Mouse (Mus musculus) ES-E14 (cell line): ENCODE results near the gene Phactr2. TPM values are rescaled to one million over a fixed set of nuclear protein-coding genes. Genes with fewer than 3 reads are reported as not detected.

ENCODE experiments used
- DNase-seq: peaks from one replicate; pipeline ENCODE4 v3.0.0-alpha.2; 2013; ENCODE audit warnings: low read depth, low spot score
- H3K27ac ChIP-seq: 2 replicates; pipeline ENCODE4 v1.5.1; 2012; ENCODE audit warnings: low read depth, mild to moderate bottlenecking, low read length, moderate library complexity, mixed read lengths; ENCODE audit not compliant: poor library complexity, insufficient read depth, severe bottlenecking
- H3K36me3 ChIP-seq: 2 replicates; pipeline ENCODE4 v1.6.1; 2012; ENCODE audit warnings: mild to moderate bottlenecking, low read length, moderate library complexity, mixed read lengths; ENCODE audit not compliant: control insufficient read depth, poor library complexity, insufficient read depth, severe bottlenecking
- H3K4me1 ChIP-seq, 2 experiments: fragments of 150-350 bp in 1 of 2; sonication (generic) in 1 of 2; 2 replicates each; pipeline ENCODE4 v1.6.1; 2012; ENCODE audit warnings: low read length in 2 of 2, mild to moderate bottlenecking in 1 of 2, mixed read lengths in 1 of 2; ENCODE audit not compliant: control insufficient read depth in 2 of 2, insufficient read depth in 2 of 2, poor library complexity in 1 of 2
- H3K4me3 ChIP-seq, 2 experiments: fragments of 150-350 bp in 1 of 2; sonication (generic) in 1 of 2; 2 replicates each; pipeline ENCODE4 v1.5.1; 2012; ENCODE audit warnings: low read length in 2 of 2, low read depth in 1 of 2, mild to moderate bottlenecking in 1 of 2, mixed read lengths in 1 of 2; ENCODE audit not compliant: insufficient read depth in 1 of 2, poor library complexity in 1 of 2, severe bottlenecking in 1 of 2
- H3K9ac ChIP-seq: 2 replicates; pipeline ENCODE4 v1.6.1; 2012; ENCODE audit warnings: low read depth, mild to moderate bottlenecking, low read length, mixed read lengths; ENCODE audit not compliant: poor library complexity, insufficient read depth, severe bottlenecking
- H3K9me3 ChIP-seq: fragments of 150-350 bp; sonication (generic); 2 replicates; pipeline ENCODE4 v1.6.1; 2012; ENCODE audit warnings: low read depth, mild to moderate bottlenecking, low read length; ENCODE audit not compliant: control insufficient read depth, insufficient read depth
- CHD2 ChIP-seq: IDR thresholded peaks from 2 replicates; pipeline ENCODE4 v1.6.1; 2014; ENCODE audit warnings: mild to moderate bottlenecking, low read depth, low read length, inconsistent platforms
- HCFC1 ChIP-seq: IDR thresholded peaks from 2 replicates; pipeline ENCODE4 v1.6.1; 2012; ENCODE audit warnings: low read length, inconsistent platforms, borderline replicate concordance; ENCODE audit not compliant: insufficient read depth
- MAFK ChIP-seq: IDR thresholded peaks from 2 replicates; pipeline ENCODE4 v1.6.1; 2014; ENCODE audit warnings: mild to moderate bottlenecking, low read depth, low read length, inconsistent platforms; ENCODE audit not compliant: insufficient read depth
- ZC3H11A ChIP-seq: IDR thresholded peaks from 2 replicates; pipeline ENCODE4 v1.6.1; 2012; ENCODE audit warnings: low read depth, mild to moderate bottlenecking, inconsistent platforms, low read length, borderline replicate concordance
- ZNF384 ChIP-seq: IDR thresholded peaks from 2 replicates; pipeline ENCODE4 v1.6.1; 2012; ENCODE audit warnings: low read depth, low read length, inconsistent platforms
- in situ Hi-C, 2 experiments: fragments of 600-800 bp; cut with MboI; formaldehyde crosslinking; loops; one replicate each; pipeline ENCODE4 v1.15.1; 2025; ENCODE audit warnings: low sequenced_read_pairs in 2 of 2, inconsistent platforms in 1 of 2; ENCODE audit not compliant: unreplicated experiment in 2 of 2
- total RNA-seq: library from RNA; depleted of rRNA; stranded (reverse); fragments of 300-350 nt; gene quantifications from 2 replicates; pipeline ENCODE4 v1.2.3, GENCODE M21; 2012

The Phactr2 gene
- total RNA-seq, 1 experiment, result 2.2 TPM

DNA sequence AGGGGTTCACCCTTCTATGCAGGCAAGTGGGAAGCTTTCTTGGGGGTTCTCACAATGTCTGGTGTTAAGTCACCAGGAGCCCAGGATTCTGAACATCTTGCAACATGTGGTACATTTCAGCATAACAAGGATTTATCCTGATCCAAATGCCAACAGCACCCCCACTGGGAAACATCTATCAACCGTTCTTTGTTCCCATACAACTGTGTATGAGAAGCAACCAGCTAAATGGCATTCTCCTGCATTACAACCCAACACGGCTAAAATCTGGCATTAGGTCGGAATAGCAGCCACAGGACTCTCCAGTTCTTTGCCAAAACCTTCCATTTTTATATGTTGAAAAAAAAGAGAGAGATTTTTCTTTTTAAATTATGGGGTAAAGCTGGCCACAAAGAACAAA lies 264.7 kb downstream of the Phactr2 start:
- Histone ChIP-seq H3K9me3 (no peaks in the 10 kb centered on the region), H3K4me3 (no peak overlapping the region), H3K27ac (no peak overlapping the region), H3K36me3 (no peaks in the 10 kb centered on the region), H3K9ac (no peak overlapping the region), H3K4me1 (no peaks in the 10 kb centered on the region)
- TF ChIP-seq CHD2 (no peak), HCFC1 (no peak), ZNF384 (no peak), ZC3H11A (no peak), MAFK (no peak)
- DNase-seq, result no peak
- in situ Hi-C loops, result no loop called here

DNA sequence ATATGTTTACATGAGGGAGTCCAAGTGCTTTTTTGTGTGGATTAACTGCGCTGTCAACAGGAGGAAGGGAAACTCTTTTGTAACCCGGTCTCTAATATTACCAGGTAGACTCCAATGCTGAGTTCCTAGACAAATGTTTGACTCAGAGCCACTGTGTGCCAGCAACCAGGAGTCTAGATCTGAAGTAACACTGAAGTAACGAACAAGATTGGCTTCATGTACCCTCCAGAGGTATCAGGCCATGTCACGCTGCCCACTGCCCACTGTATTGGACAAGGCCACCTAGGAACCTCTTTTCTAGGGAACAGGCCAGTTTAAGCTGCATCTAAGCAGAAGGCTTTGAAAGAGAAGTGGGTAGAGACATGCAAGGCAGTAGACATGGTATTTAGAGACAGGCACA lies 265.2 kb downstream of the Phactr2 start:
- in situ Hi-C loops, result no loop called here
- H3K4me3 ChIP-seq, result no peak overlapping the region
- no peak for DNase-seq
- no peak overlapping the region for H3K27ac ChIP-seq
- H3K36me3 ChIP-seq, result no peaks in the 10 kb centered on the region
- H3K9ac ChIP-seq, result no peak overlapping the region
- TF ChIP-seq ZC3H11A (no peak), HCFC1 (no peak), CHD2 (no peak), MAFK (no peak), ZNF384 (no peak)
- H3K4me1 ChIP-seq, result no peaks in the 10 kb centered on the region
- H3K9me3 ChIP-seq, result no peaks in the 10 kb centered on the region

DNA sequence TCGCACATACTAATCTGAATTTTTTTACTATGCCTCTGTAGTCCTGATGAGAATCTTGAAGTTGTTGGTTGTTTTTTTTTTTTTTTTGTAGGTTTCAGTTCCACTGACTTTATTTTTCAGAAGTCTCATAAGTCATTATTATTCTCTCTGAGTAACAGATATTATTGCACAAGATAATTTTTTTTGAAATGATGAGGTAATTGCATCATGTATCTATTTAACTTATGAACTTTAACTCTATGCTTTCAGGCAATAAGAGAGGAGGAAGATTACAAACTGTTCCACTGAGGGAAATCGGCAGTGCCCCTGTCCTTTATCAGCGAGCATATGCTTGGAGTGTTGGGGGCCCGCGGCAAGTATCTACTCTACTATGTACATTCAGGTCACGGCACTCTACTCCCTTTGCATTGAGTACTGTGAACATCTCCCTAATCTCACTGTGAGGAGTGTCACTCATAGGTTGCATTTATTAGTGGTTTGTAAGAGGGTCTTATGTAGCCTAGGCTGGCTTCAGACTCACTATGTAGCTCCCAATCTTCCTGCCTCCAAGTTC lies 272.4 kb downstream of the Phactr2 start:
- in situ Hi-C loops, result no loop called here
- no peak overlapping the region for H3K9ac ChIP-seq
- DNase-seq, result no peak
- no peak overlapping the region for H3K4me3 ChIP-seq
- TF ChIP-seq MAFK (no peak), ZC3H11A (no peak), HCFC1 (no peak), ZNF384 (no peak), CHD2 (no peak)
- H3K9me3 ChIP-seq, result no peaks in the 10 kb centered on the region
- no peaks in the 10 kb centered on the region for H3K36me3 ChIP-seq
- H3K27ac ChIP-seq, result no peak overlapping the region
- H3K4me1 ChIP-seq, result no peaks in the 10 kb centered on the region

DNA sequence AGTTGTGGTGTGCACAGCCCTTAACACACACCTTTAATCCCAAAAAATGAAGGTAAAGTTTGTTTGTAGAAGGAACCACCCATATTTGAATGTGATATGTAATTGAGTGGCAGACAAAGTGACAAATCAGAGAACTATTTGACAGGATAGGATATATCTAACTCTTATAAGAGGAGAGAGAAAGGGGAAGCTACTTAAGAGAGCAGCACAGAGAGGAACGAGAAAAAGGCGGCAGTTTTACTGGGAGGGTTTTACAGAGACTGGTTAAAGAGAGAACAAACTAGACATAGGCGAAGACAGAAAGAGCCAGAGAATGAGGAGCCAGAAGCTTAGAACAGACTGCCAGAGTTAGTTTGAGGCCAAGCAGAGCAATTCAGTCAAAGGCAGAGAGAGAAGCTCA lies 273.4 kb downstream of the Phactr2 start:
- DNase-seq, result no peak
- in situ Hi-C loops, result no loop called here

DNA sequence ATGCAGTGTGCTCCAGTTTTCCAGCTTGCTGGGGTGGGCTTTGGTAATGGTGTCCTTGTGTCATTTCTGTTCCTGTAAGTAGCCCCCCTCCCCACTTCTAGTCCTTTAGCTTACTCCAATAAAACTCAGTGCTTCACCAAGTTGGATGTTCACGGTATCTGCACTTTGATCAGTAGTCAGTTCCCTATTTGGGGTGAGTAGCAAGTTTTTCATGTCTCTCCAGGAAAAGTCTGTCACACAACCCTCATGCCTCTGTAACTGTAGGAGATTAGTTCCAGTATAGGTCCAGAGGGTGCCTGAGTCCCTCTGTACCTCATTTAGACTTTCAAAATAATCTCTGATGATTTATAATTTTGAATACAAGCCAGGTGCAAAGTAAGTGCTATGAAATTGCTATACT lies 275.0 kb downstream of the Phactr2 start:
- no peaks in the 10 kb centered on the region for H3K9me3 ChIP-seq
- no peak for DNase-seq
- no peaks in the 10 kb centered on the region for H3K36me3 ChIP-seq
- H3K9ac ChIP-seq, result no peak overlapping the region
- H3K4me3 ChIP-seq, result no peak overlapping the region
- no peaks in the 10 kb centered on the region for H3K4me1 ChIP-seq
- TF ChIP-seq ZC3H11A (no peak), ZNF384 (no peak)
- in situ Hi-C loops, result no loop called here
- H3K27ac ChIP-seq, result no peak overlapping the region

More for the DNA sequence above, 273.4 kb downstream of the Phactr2 start:
- Histone ChIP-seq H3K36me3 (no peaks in the 10 kb centered on the region), H3K9me3 (no peaks in the 10 kb centered on the region), H3K9ac (no peak overlapping the region), H3K4me1 (no peaks in the 10 kb centered on the region), H3K27ac (no peak overlapping the region), H3K4me3 (no peak overlapping the region)
- TF ChIP-seq HCFC1, result no peak
- TF ChIP-seq ZC3H11A, result no peak
